Mouse (Mus musculus) gastrocnemius, postnatal 25 days (tissue): Measurements from ENCODE around the gene Grap. TPM values are rescaled to one million over a fixed set of nuclear protein-coding genes. Genes with fewer than 3 reads are reported as not detected.
"Not testable (repeated sequence)": the region's sequence is repeated elsewhere in the genome, so short reads cannot be mapped to it uniquely, and the experiment has no call there.

Experiments
- DNase-seq: peaks from one replicate; pipeline ENCODE4 v3.0.0; 2022
- long read RNA-seq, 2 experiments: library from polyadenylated mRNA; stranded (forward); transcript quantifications; one replicate each; pipeline ENCODE4 v2.0.0; 2021
- total RNA-seq, 2 experiments: library from RNA; stranded (reverse); gene quantifications; 1 replicate in 1 of 2; 2 replicates in 1 of 2; pipeline ENCODE4 v1.2.3; 2021

Gene Grap
- total RNA-seq: 1 to 10 TPM; 4.0 to 5.9 TPM
- long read RNA-seq, experiment 1, partial matches to known transcripts: 0 of 7 reads
- long read RNA-seq, experiment 1, other reads (novel, unspliced or antisense): 4 of 7 reads
- long read RNA-seq, experiment 2, transcript Grap-201 (5 exons, 1,662 nt): major isoform, 6 of 11 reads
- long read RNA-seq, experiment 2, partial matches to known transcripts: 0 of 11 reads
- long read RNA-seq, experiment 2, other reads (novel, unspliced or antisense): 5 of 11 reads

- DNase-seq: peak; percentile 45
Observed at GRCm38 (mm10) chr11:61652686-61653447, at the start of gene Grap. Gene Grap, plus strand, starts transcription at chr11:61653265.

- no peak for DNase-seq
Observed at GRCm38 (mm10) chr11:61608072-61608471, 45.0 kb upstream of the Grap start.

- no peak for DNase-seq
Observed at GRCm38 (mm10) chr11:61611197-61611596, 41.9 kb upstream of the Grap start.

GRCm38 (mm10) chr11:61612116-61612635 lies 40.9 kb upstream of the Grap start:
- no peak for DNase-seq

- DNase-seq: no peak
Observed at GRCm38 (mm10) chr11:61614401-61614800, 38.7 kb upstream of the Grap start.

GRCm38 (mm10) chr11:61615686-61616522 lies 37.2 kb upstream of the Grap start:
- DNase-seq: peak; percentile 56

GRCm38 (mm10) chr11:61616523-61617292 lies 36.4 kb upstream of the Grap start:
- peak; percentile 26 for DNase-seq

- DNase-seq: no peak
Observed at GRCm38 (mm10) chr11:61617293-61617975, 35.6 kb upstream of the Grap start.

- peak; percentile 52 for DNase-seq
Observed at GRCm38 (mm10) chr11:61618131-61618530, 34.9 kb upstream of the Grap start.

GRCm38 (mm10) chr11:61618571-61618970 lies 34.5 kb upstream of the Grap start:
- no peak for DNase-seq

- DNase-seq: no peak
Observed at GRCm38 (mm10) chr11:61619356-61619755, 33.7 kb upstream of the Grap start.

- peak; percentile 75 for DNase-seq
Observed at GRCm38 (mm10) chr11:61619791-61620241, 33.2 kb upstream of the Grap start.

GRCm38 (mm10) chr11:61620254-61620670 lies 32.8 kb upstream of the Grap start:
- DNase-seq: peak; percentile 84

GRCm38 (mm10) chr11:61620762-61621161 lies 32.3 kb upstream of the Grap start:
- no peak for DNase-seq

- no peak for DNase-seq
Observed at GRCm38 (mm10) chr11:61625136-61625535, 27.9 kb upstream of the Grap start.

GRCm38 (mm10) chr11:61626509-61626908 lies 26.6 kb upstream of the Grap start:
- DNase-seq: no peak

GRCm38 (mm10) chr11:61629621-61630020 lies 23.4 kb upstream of the Grap start:
- DNase-seq: no peak

- not testable (repeated sequence) for DNase-seq
Observed at GRCm38 (mm10) chr11:61636309-61636708, 16.8 kb upstream of the Grap start.

- no peak for DNase-seq
Observed at GRCm38 (mm10) chr11:61637413-61637812, 15.7 kb upstream of the Grap start.

GRCm38 (mm10) chr11:61637856-61638255 lies 15.2 kb upstream of the Grap start:
- no peak for DNase-seq
